8 mouse cellular contexts compared by ENCODE assay signal in genomic region chr11:102308979-102309378, GRCm38 (mm10). TPM values are rescaled to one million over a fixed set of nuclear protein-coding genes. Genes with fewer than 3 reads are reported as not detected.
DNase-seq lines count a peak whose midpoint lies in the region; ATAC-seq lines count a peak whose summit lies in the region.

No protein-coding gene starts in this region.

- peak; percentile 96 for DNase-seq in ZHBTc4 (ENCODE audit: low read depth, low spot score)
- DNase-seq in cerebellum, postnatal 4 days (ENCODE audit: low spot score in 2 of 2): peak; percentile 98
- DNase-seq in gastrocnemius, adult 18-20 months (ENCODE audit: low spot score): peak; percentile 96
- DNase-seq in left cerebral cortex, adult 18-20 months (ENCODE audit: low spot score in 2 of 2): peak; percentile 97
- peak; percentile 98 to 99 for DNase-seq in lung, postnatal 4 days
- peak; percentile 98 for DNase-seq in retina, postnatal 1 day
- DNase-seq in thymus, postnatal 4 days: peak; percentile 97

- H3K9me3 ChIP-seq in hindbrain, embryonic 16.5 days (ENCODE audit: control insufficient read depth, low read length): no peaks in the 10 kb centered on the region

- peak; percentile 93 for ATAC-seq in hindbrain, embryonic 16.5 days

- H3K27ac ChIP-seq in hindbrain, embryonic 16.5 days (ENCODE audit: low read depth, low read length): peak overlapping the region; percentile 26

- H3K9ac ChIP-seq in hindbrain, embryonic 16.5 days (ENCODE audit: low read depth, low read length): peak overlapping the region; percentile 42

- H3K4me3 ChIP-seq in hindbrain, embryonic 16.5 days (ENCODE audit: low read length): peak overlapping the region; percentile 27

- H3K4me2 ChIP-seq in hindbrain, embryonic 16.5 days (ENCODE audit: low read length): peak overlapping the region; percentile 51

- under 1% methylated on average over 27 of the region's 27 CpGs for WGBS in hindbrain, embryonic 16.5 days

- H3K4me1 ChIP-seq in hindbrain, embryonic 16.5 days (ENCODE audit: control insufficient read depth, insufficient read depth, low read depth, low read length): peaks cover 9% of the 10 kb centered on the region

- no peaks in the 10 kb centered on the region for H3K27me3 ChIP-seq in hindbrain, embryonic 16.5 days (replicated peaks; ENCODE audit: control insufficient read depth, insufficient read depth, low read length)

- H3K36me3 ChIP-seq in hindbrain, embryonic 16.5 days (ENCODE audit: control insufficient read depth, insufficient read depth, low read length): peaks cover 54% of the 10 kb centered on the region

RNA-seq across cellular contexts. Expression of gene Ubtf, which starts 10.6 kb away (rescaled TPM):
- total RNA-seq in gastrocnemius, adult 18-20 months (2021): 10 to 100 TPM; 35.4 to 42.6 TPM
- 70.4 and 76.8 TPM in 2 replicates for polyA plus RNA-seq in hindbrain, embryonic 16.5 days (2015; fragmentation: Nextera tagmentation; extraction: Ambion mirVana)
- total RNA-seq in left cerebral cortex, adult 18-20 months (2021): 100 to 1,000 TPM; 123 to 140 TPM

RNA-seq across cellular contexts. Expression of gene Atxn7l3, which starts 12.5 kb away (rescaled TPM):
- total RNA-seq in gastrocnemius, adult 18-20 months (2021): 10 to 100 TPM in 1 of 2 experiments, 1 to 10 TPM in 1; 9.3 to 13.0 TPM
- 26.6 and 29.2 TPM in 2 replicates for polyA plus RNA-seq in hindbrain, embryonic 16.5 days (2015; fragmentation: Nextera tagmentation; extraction: Ambion mirVana)
- total RNA-seq in left cerebral cortex, adult 18-20 months (2021): 100 to 1,000 TPM; 224 to 230 TPM

RNA-seq across cellular contexts. Expression of gene Tmub2, which starts 24.2 kb away (rescaled TPM):
- 10 to 100 TPM; 14.6 to 15.8 TPM for total RNA-seq in gastrocnemius, adult 18-20 months (2021)
- polyA plus RNA-seq in hindbrain, embryonic 16.5 days (2015; fragmentation: Nextera tagmentation; extraction: Ambion mirVana): 81.6 and 85.0 TPM in 2 replicates
- 10 to 100 TPM; 65.1 to 71.0 TPM for total RNA-seq in left cerebral cortex, adult 18-20 months (2021)

RNA-seq across cellular contexts. Expression of gene Asb16, which starts 40.4 kb away (rescaled TPM):
- total RNA-seq in gastrocnemius, adult 18-20 months (2021): 10 to 100 TPM; 86.0 to 97.5 TPM
- polyA plus RNA-seq in hindbrain, embryonic 16.5 days (2015; fragmentation: Nextera tagmentation; extraction: Ambion mirVana): 0.09 and 0.11 TPM in 2 replicates
- total RNA-seq in left cerebral cortex, adult 18-20 months (2021): 1 to 10 TPM; 2.2 to 2.9 TPM

RNA-seq across cellular contexts. Expression of gene Slc4a1, which starts 57.0 kb away (rescaled TPM):
- under 1 TPM in 1 of 2 experiments, not detected in 1; 0.07 TPM for total RNA-seq in gastrocnemius, adult 18-20 months (2021)
- polyA plus RNA-seq in hindbrain, embryonic 16.5 days (2015; fragmentation: Nextera tagmentation; extraction: Ambion mirVana): 1.4 and 3.2 TPM in 2 replicates
- under 1 TPM; 0.09 to 0.19 TPM for total RNA-seq in left cerebral cortex, adult 18-20 months (2021)

Comparison
In these comparisons a context has a peak if more than half of its experiments do, and no peak if none do; other contexts are left out.
1. Peak in every context shown above with its lines: DNase-seq, ATAC-seq, H3K4me3 ChIP-seq and H3K27ac ChIP-seq.
2. RNA of gene Atxn7l3, which starts 12.5 kb away (total RNA-seq): 224 to 230 TPM in left cerebral cortex, adult 18-20 months; 9.3 to 13.0 TPM in gastrocnemius, adult 18-20 months; every median in the first group is over 10 times any median in the second.